Mouse (Mus musculus): ENCODE data around the gene Shld1. TPM values are rescaled to one million over a fixed set of nuclear protein-coding genes. Genes with fewer than 3 reads are reported as not detected.

The Shld1 gene
- polyA plus RNA-seq, 1 experiment from 2014 or later, result 23.5 TPM

DNA sequence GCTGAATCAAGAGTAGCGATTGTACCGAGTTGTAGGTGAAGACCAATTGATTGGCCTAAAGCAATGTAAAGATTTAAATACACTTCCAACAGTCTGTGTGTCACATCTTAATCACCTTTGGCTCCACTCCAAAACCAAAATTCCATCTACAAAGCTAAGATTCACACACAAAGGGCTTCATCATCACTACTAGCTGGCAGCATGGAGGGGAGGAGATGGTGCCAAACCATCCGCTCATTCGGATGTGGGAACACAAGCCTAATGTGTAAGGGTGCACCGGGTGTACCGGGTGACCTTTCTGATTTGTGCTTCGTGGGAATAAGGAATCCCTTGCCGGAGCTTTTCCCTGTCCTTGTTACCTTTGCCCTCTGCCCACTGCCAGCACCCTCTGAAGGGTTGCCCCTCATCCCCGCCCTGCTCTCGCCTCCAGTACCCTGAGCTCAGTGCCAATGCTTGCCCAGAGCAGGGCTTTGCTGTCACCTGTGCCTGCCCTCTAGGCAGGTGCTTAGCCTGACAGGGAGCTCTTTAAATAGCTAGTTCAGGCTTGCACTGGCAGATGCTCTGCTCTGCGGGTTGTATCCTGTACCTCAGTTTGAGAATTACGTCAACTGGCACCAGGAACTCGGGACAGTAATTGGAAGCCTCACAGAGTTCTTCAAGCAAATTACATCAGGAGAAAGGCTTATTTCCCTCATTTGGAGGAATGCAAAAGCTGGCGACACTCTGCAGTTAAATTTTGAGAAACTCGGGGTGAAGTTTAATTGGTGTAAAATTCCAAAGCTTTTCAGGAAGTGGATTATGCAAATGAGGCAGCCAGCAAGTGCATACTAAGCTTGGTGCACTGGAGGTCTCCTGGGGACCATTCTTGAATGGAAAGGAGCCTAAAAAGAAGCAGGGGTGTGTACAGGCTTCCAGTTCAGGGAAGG, 64.7 kb downstream of the Shld1 start:
- Histone ChIP-seq H3K27me3 (replicated peaks; ENCODE audit: control insufficient read depth, insufficient read depth, low read length) (no peaks in the 10 kb centered on the region), H3K9me3 (ENCODE audit: control insufficient read depth, low read length) (no peaks in the 10 kb centered on the region), H3K9ac (ENCODE audit: low read depth, low read length) (no peak overlapping the region), H3K4me3 (ENCODE audit: low read length) (no peak overlapping the region), H3K27ac (ENCODE audit: low read depth, low read length) (peak overlapping the region; percentile 68), H3K36me3 (ENCODE audit: control insufficient read depth, insufficient read depth, low read length) (no peaks in the 10 kb centered on the region), H3K4me1 (ENCODE audit: control insufficient read depth, insufficient read depth, low read depth, low read length) (peaks cover 3% of the 10 kb centered on the region), H3K4me2 (ENCODE audit: low read length) (no peak overlapping the region)
- WGBS, result 56% methylated on average over 15 of the region's 15 CpGs
- ATAC-seq, result peak; percentile 70

DNA sequence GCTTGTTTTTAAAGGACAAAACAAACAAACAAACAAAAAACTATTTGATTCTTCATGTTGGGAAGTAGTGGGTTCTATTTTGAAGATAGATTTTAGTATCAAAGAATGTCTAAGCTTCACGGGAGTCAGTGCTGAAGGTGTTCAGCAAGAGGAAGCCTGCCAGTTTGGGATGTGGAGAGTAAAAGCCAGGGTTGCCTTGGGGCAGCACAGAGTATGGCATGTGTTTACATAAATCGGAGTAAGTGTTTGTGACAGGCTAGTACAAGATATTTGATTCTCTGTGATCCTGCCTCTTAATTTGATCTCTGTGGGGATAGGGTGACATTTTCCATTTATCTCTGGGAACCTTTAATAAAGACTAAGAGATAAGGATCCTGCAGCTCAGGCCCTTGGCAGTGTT, 65.7 kb downstream of the Shld1 start:
- WGBS, result 79% methylated on average over 2 of the region's 2 CpGs
- no peak for ATAC-seq
- Histone ChIP-seq H3K9me3 (ENCODE audit: control insufficient read depth, low read length) (no peaks in the 10 kb centered on the region), H3K9ac (ENCODE audit: low read depth, low read length) (no peak overlapping the region), H3K4me3 (ENCODE audit: low read length) (no peak overlapping the region), H3K4me2 (ENCODE audit: low read length) (no peak overlapping the region), H3K36me3 (ENCODE audit: control insufficient read depth, insufficient read depth, low read length) (no peaks in the 10 kb centered on the region), H3K27me3 (replicated peaks; ENCODE audit: control insufficient read depth, insufficient read depth, low read length) (no peaks in the 10 kb centered on the region), H3K27ac (ENCODE audit: low read depth, low read length) (no peak overlapping the region), H3K4me1 (ENCODE audit: control insufficient read depth, insufficient read depth, low read depth, low read length) (peaks cover 3% of the 10 kb centered on the region)

DNA sequence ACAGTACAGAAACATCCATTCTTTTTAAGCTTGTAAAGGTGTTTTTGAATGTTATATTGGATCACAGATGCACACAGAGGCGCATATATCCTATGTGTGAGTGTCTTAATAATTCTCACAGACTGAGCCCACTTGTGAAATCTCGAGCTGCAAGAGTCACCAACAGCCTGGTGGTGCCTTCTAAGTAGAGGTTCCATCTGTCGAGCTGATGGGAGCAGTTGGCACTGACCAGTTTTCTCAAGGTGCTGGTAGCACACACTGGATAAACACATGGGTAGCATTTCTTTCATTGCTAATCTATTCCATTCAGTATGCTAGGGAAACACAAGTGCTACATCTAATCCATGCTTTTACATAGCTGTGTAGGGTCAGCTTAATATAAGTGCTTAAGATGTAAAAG, 66.4 kb downstream of the Shld1 start:
- H3K27ac ChIP-seq (ENCODE audit: low read depth, low read length), result no peak overlapping the region
- ATAC-seq, result no peak
- 88% methylated on average over 3 of the region's 3 CpGs for WGBS
- H3K4me3 ChIP-seq (ENCODE audit: low read length), result no peak overlapping the region
- no peaks in the 10 kb centered on the region for H3K36me3 ChIP-seq (ENCODE audit: control insufficient read depth, insufficient read depth, low read length)
- no peak overlapping the region for H3K4me2 ChIP-seq (ENCODE audit: low read length)
- peaks cover 3% of the 10 kb centered on the region for H3K4me1 ChIP-seq (ENCODE audit: control insufficient read depth, insufficient read depth, low read depth, low read length)
- no peaks in the 10 kb centered on the region for H3K9me3 ChIP-seq (ENCODE audit: control insufficient read depth, low read length)
- H3K27me3 ChIP-seq (replicated peaks; ENCODE audit: control insufficient read depth, insufficient read depth, low read length), result no peaks in the 10 kb centered on the region
- no peak overlapping the region for H3K9ac ChIP-seq (ENCODE audit: low read depth, low read length)

DNA sequence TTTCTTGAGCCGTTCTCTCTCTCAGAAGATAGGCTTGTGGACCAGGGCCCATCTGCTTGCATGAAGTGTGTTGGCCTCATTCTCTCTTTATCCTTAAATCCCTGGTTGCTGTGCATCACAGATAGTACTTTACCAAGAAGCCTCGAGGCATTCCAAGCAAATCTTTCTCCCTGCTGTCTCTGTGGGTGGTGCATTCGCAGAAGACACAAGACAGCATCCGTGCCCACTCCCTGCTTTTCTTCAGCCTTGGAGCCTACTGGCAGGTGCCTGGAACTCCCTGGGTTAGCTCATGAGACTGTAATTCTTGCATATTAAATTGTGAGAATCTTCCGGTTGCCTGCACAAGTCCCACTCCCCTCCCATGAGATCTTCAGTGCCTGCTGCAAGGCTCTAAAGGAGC, 71.2 kb downstream of the Shld1 start:
- Histone ChIP-seq H3K36me3 (ENCODE audit: control insufficient read depth, insufficient read depth, low read length) (no peaks in the 10 kb centered on the region), H3K4me1 (ENCODE audit: control insufficient read depth, insufficient read depth, low read depth, low read length) (no peaks in the 10 kb centered on the region), H3K27me3 (replicated peaks; ENCODE audit: control insufficient read depth, insufficient read depth, low read length) (no peaks in the 10 kb centered on the region), H3K27ac (ENCODE audit: low read depth, low read length) (no peak overlapping the region), H3K4me2 (ENCODE audit: low read length) (no peak overlapping the region), H3K9me3 (ENCODE audit: control insufficient read depth, low read length) (no peaks in the 10 kb centered on the region), H3K9ac (ENCODE audit: low read depth, low read length) (no peak overlapping the region), H3K4me3 (ENCODE audit: low read length) (no peak overlapping the region)
- ATAC-seq, result no peak
- WGBS, result 57% methylated on average over 5 of the region's 5 CpGs

DNA sequence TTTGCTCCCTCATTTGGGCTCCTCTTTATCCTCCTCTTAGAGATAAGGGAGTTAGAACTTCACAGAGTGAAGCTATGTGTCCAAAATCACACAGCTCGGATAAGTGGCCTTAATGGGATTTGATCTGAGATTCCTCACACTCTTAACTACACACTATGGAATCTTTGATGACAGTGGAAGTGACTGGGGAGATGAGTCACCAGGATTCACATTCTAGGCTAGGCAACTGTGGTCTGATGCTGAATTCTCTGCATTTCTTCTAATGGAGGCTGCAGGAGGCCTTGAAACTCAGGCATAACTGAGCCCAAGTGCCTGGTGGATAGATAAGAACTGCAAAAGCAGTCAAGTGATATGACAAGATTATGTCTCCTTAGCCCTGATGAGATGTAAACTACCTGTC, 84.1 kb downstream of the Shld1 start:
- no peak overlapping the region for H3K4me2 ChIP-seq (ENCODE audit: low read length)
- no peak overlapping the region for H3K27ac ChIP-seq (ENCODE audit: low read depth, low read length)
- 90% methylated on average over 1 of the region's 1 CpGs for WGBS
- H3K4me3 ChIP-seq (ENCODE audit: low read length), result no peak overlapping the region
- no peaks in the 10 kb centered on the region for H3K4me1 ChIP-seq (ENCODE audit: control insufficient read depth, insufficient read depth, low read depth, low read length)
- H3K9ac ChIP-seq (ENCODE audit: low read depth, low read length), result no peak overlapping the region
- no peaks in the 10 kb centered on the region for H3K27me3 ChIP-seq (replicated peaks; ENCODE audit: control insufficient read depth, insufficient read depth, low read length)
- H3K9me3 ChIP-seq (ENCODE audit: control insufficient read depth, low read length), result no peaks in the 10 kb centered on the region
- no peaks in the 10 kb centered on the region for H3K36me3 ChIP-seq (ENCODE audit: control insufficient read depth, insufficient read depth, low read length)
- no peak for ATAC-seq

DNA sequence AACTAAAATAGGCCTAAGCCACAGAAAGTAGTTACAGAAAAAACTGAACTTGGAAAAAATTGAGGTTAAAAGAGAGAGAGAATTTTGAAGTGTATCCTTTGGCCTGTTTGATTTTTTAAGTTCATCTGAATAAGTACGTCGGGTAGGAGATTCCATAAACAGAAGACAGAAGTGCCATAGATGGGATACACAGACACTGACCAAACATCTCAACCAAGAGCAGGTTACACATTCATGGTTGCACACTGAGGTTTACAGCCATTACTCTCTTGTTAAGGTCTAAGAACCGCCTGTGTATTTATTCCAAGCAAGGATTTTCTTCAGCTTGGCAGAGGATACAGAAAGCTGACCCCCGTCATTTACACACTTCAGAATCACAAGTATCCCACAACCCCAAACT, 94.2 kb downstream of the Shld1 start, which contains the start of gene Chgb:
TSS of gene Chgb (plus strand) at position 301 of the 400 bp plus-strand sequence.
- peak within 1 kb of the TSS; percentile 67 for H3K4me3 ChIP-seq (ENCODE audit: low read length)
- ATAC-seq, result no peak; the same call in 1 of the 2 replicates
- WGBS, result 7% methylated on average over 4 of the region's 4 CpGs

DNA sequence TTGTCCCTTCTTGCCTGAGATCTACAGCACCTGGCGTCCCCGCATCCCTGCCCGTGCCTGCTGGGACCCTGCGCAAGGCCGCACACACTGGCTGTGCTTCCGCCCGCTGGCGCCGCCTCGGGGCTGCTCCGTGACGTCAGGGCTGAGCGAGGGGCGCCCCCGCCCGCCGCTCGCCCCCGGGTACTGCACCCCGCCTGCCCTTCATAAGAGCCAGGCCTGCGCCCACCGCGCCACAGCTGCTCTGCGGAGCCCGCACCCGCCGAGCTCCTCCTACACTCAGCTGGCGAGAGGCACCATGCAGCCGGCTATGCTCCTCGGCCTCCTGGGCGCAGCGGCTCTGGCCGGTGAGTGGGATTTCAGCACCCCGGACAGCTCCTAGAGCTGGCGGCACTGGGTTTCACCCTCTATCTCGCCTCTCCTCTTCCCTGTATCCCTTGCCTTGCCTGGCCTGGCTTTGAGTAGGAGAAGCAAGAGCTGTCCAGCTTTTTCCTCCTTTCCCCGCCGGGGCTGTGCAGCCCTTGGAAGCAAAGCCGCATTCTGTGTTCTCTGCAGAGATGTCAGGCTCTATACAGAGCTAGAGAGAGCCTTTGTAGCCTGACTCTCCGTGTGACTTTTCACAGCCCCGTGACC, 94.8 kb downstream of the Shld1 start:
- Histone ChIP-seq H3K27ac (ENCODE audit: low read depth, low read length) (peak overlapping the region; percentile 98), H3K27me3 (replicated peaks; ENCODE audit: control insufficient read depth, insufficient read depth, low read length) (no peaks in the 10 kb centered on the region), H3K9me3 (ENCODE audit: control insufficient read depth, low read length) (no peaks in the 10 kb centered on the region), H3K36me3 (ENCODE audit: control insufficient read depth, insufficient read depth, low read length) (no peaks in the 10 kb centered on the region), H3K4me3 (ENCODE audit: low read length) (peak overlapping the region; percentile 67), H3K4me2 (ENCODE audit: low read length) (peak overlapping the region; percentile 74), H3K4me1 (ENCODE audit: control insufficient read depth, insufficient read depth, low read depth, low read length) (0 out of 2 replicates have a peak, but pooled peaks cover 7% of the 10 kb centered on the region), H3K9ac (ENCODE audit: low read depth, low read length) (peak overlapping the region; percentile 83)
- peak; percentile 98 for ATAC-seq
- under 1% methylated on average over 32 of the region's 41 CpGs for WGBS

More for the DNA sequence above, 94.2 kb downstream of the Shld1 start, which contains the start of gene Chgb:
- H3K27me3 ChIP-seq (replicated peaks; ENCODE audit: control insufficient read depth, insufficient read depth, low read length), result no peaks in the 10 kb centered on the region
- peak within 1 kb of the TSS; percentile 83 for H3K9ac ChIP-seq (ENCODE audit: low read depth, low read length)
- H3K9me3 ChIP-seq (ENCODE audit: control insufficient read depth, low read length), result no peaks in the 10 kb centered on the region
- H3K27ac ChIP-seq (ENCODE audit: low read depth, low read length), result peak within 1 kb of the TSS; percentile 98
- H3K4me1 ChIP-seq (ENCODE audit: control insufficient read depth, insufficient read depth, low read depth, low read length), result 0 out of 2 replicates have a peak, but pooled peaks cover 7% of the 10 kb centered on the region
- H3K36me3 ChIP-seq (ENCODE audit: control insufficient read depth, insufficient read depth, low read length), result no peaks in the 10 kb centered on the region
- peak within 1 kb of the TSS; percentile 74 for H3K4me2 ChIP-seq (ENCODE audit: low read length)

DNA sequence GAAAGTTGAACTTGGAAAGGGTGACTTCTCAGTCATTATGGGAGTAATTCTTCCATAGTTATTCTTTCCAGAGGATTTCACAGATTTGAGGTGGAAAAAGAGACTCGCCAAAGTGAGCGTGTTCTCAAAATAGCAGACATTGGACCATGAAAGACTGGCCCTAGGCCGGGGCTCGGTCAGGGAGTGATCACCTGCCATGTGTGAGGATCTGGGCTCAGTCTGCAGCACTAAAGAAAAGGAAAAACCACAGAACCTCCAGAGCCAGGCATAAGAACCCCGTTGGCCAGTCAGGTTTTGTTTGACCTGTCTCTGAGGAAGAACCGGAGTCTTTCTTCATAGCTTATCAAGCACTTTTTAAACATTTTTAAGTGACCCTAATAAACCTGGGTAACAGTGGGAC, 97.3 kb downstream of the Shld1 start:
- Histone ChIP-seq H3K9ac (ENCODE audit: low read depth, low read length) (no peak overlapping the region), H3K27ac (ENCODE audit: low read depth, low read length) (no peak overlapping the region), H3K4me3 (ENCODE audit: low read length) (no peak overlapping the region), H3K4me2 (ENCODE audit: low read length) (no peak overlapping the region), H3K36me3 (ENCODE audit: control insufficient read depth, insufficient read depth, low read length) (no peaks in the 10 kb centered on the region), H3K9me3 (ENCODE audit: control insufficient read depth, low read length) (no peaks in the 10 kb centered on the region), H3K4me1 (ENCODE audit: control insufficient read depth, insufficient read depth, low read depth, low read length) (0 out of 2 replicates have a peak, but pooled peaks cover 4% of the 10 kb centered on the region), H3K27me3 (replicated peaks; ENCODE audit: control insufficient read depth, insufficient read depth, low read length) (no peaks in the 10 kb centered on the region)
- 87% methylated on average over 6 of the region's 6 CpGs for WGBS
- no peak for ATAC-seq
